ENCODE assay signal across 19 mouse cellular contexts in the genomic region with DNA sequence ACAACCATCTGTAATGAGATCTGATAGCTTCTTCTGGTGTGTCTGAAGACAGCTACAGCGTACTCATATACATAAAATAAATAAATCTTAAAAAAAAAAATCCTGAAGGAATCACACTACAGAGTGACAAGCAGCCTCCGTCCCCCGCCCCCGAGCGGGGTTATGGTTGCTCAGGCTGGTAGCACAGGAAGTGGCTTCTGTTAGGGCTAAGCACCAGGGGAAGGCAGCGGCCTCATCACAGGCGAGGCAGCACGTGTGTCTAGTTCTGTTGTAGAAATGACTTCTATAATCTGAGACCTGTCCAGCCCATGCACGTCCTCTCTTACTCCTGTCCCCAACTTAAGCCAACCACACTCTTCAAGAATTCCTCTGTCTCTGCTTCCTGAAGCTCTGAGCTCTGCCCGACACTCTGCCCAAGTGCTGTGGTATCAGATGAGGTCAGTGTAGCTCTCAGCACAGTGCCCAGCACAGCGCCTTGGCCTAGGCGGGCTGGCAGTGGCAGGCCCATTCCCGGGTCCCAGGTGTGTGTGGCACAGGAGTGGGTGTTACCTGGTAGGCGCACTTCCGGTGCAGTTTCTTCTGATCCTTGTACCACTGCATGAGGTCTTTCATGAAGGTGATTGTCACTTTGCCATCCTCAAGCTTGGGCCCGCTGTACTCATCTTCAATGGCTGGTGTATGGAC. TPM values are rescaled to one million over a fixed set of nuclear protein-coding genes. Genes with fewer than 3 reads are reported as not detected.
DNase-seq lines count a peak whose midpoint lies in the region; ATAC-seq and TF ChIP-seq lines count a peak whose summit lies in the region.
"Had no signal": no experiment of that assay in that cellular context is flagged by ENCODE, and none has a peak within 500 bp of the region (broad histone marks: within the 10 kb centered on the region; RNA-seq: fewer than 3 reads in every experiment).

No protein-coding gene starts in this region.

- no peak for DNase-seq in layer of hippocampus, adult 2 months (ENCODE audit: low spot score in 2 of 2)
- DNase-seq in layer of hippocampus, postnatal 36 days = no peak
- DNase-seq in thymus, adult 2 months = peak; percentile 69
- no peak for DNase-seq in testis, postnatal 10 days (ENCODE audit: low spot score)
- DNase-seq in frontal cortex, postnatal 10 days (ENCODE audit: low spot score in 2 of 2) = no peak
- DNase-seq: cerebellum, postnatal 25 days; heart, postnatal 4 days; liver, embryonic 13.5 days had no signal

- H3K9ac ChIP-seq in heart, embryonic 12.5 days = no peak overlapping the region; the same call in 1 of the 2 replicates
- H3K9ac ChIP-seq: embryonic facial prominence, embryonic 12.5 days; forebrain, embryonic 15.5 days; kidney, embryonic 15.5 days; liver, embryonic 13.5 days; lung, embryonic 15.5 days; neural tube, embryonic 12.5 days had no signal

- peaks cover 15% of the 10 kb centered on the region for H3K4me1 ChIP-seq in thymus, adult 2 months (replicated peaks; ENCODE audit: control insufficient read depth, insufficient read depth, low read length)
- H3K4me1 ChIP-seq in heart, embryonic 12.5 days (replicated peaks) = no peaks in the 10 kb centered on the region
- H3K4me1 ChIP-seq: embryonic facial prominence, embryonic 12.5 days; forebrain, embryonic 15.5 days; kidney, embryonic 15.5 days; limb, embryonic 10.5 days; lung, embryonic 15.5 days; neural tube, embryonic 12.5 days had no signal

- TF ChIP-seq POLR2A in thymus, adult 2 months (IDR thresholded peaks at IDR 0.05; ENCODE audit: control insufficient read depth, extremely low read depth, insufficient read depth, low read length, poor library complexity) = no peak

- H3K4me3 ChIP-seq in layer of hippocampus, adult 2 months = no peak overlapping the region
- H3K4me3 ChIP-seq in thymus, adult 2 months (ENCODE audit: control insufficient read depth, insufficient read depth, low read length) = no peak overlapping the region
- H3K4me3 ChIP-seq in heart, embryonic 12.5 days = no peak overlapping the region
- H3K4me3 ChIP-seq: embryonic facial prominence, embryonic 12.5 days; forebrain, embryonic 15.5 days; kidney, embryonic 15.5 days; limb, embryonic 10.5 days; liver, embryonic 13.5 days; lung, embryonic 15.5 days; megakaryocyte, embryonic 14.5 days; neural tube, embryonic 12.5 days had no signal

- 25% methylated on average over 16 of the region's 16 CpGs for WGBS in thymus, adult 2 months
- WGBS in heart, embryonic 12.5 days = 91% methylated on average over 16 of the region's 16 CpGs

- no peak overlapping the region for H3K4me2 ChIP-seq in heart, embryonic 12.5 days
- H3K4me2 ChIP-seq: embryonic facial prominence, embryonic 12.5 days; forebrain, embryonic 15.5 days; kidney, embryonic 15.5 days; liver, embryonic 13.5 days; lung, embryonic 15.5 days; neural tube, embryonic 12.5 days had no signal

- no peaks in the 10 kb centered on the region for H3K27me3 ChIP-seq in thymus, adult 2 months (ENCODE audit: control insufficient read depth, insufficient read depth, low read length)
- H3K27me3 ChIP-seq in heart, embryonic 12.5 days (replicated peaks) = no peaks in the 10 kb centered on the region
- H3K27me3 ChIP-seq: embryonic facial prominence, embryonic 12.5 days; forebrain, embryonic 15.5 days; kidney, embryonic 15.5 days; liver, embryonic 13.5 days; lung, embryonic 15.5 days; megakaryocyte, embryonic 14.5 days; neural tube, embryonic 12.5 days had no signal

- peak; percentile 63 to 68 for ATAC-seq in hematopoietic stem cell, adult 5-6 weeks (replicated peaks in 1 of 2; ENCODE audit: insufficient read depth in 1 of 2, low FRiP score in 2 of 2, low TSS enrichment in 1 of 2, low read depth in 1 of 2, poor library complexity in 2 of 2, severe bottlenecking in 2 of 2)
- ATAC-seq in heart, embryonic 12.5 days (ENCODE audit: insufficient number of reproducible peaks, low FRiP score) = no peak
- ATAC-seq: forebrain, embryonic 15.5 days had no signal

- H3K27ac ChIP-seq in layer of hippocampus, adult 2 months = peak overlapping the region; percentile 57; the same call in 1 of the 2 replicates
- peak overlapping the region; percentile 52; the same call in 1 of the 2 replicates for H3K27ac ChIP-seq in thymus, adult 2 months (ENCODE audit: control insufficient read depth, insufficient read depth, low read length)
- no peak overlapping the region for H3K27ac ChIP-seq in heart, embryonic 12.5 days (ENCODE audit: poor library complexity, severe bottlenecking)
- H3K27ac ChIP-seq: embryonic facial prominence, embryonic 12.5 days; forebrain, embryonic 15.5 days; kidney, embryonic 15.5 days; limb, embryonic 10.5 days; liver, embryonic 13.5 days; lung, embryonic 15.5 days; neural tube, embryonic 12.5 days had no signal

- peaks cover 54% of the 10 kb centered on the region for H3K36me3 ChIP-seq in thymus, adult 2 months (ENCODE audit: control insufficient read depth, insufficient read depth, low read length)
- peaks cover 98% of the 10 kb centered on the region for H3K36me3 ChIP-seq in heart, embryonic 12.5 days

- no peaks in the 10 kb centered on the region for H3K9me3 ChIP-seq in heart, embryonic 12.5 days (replicated peaks)
- H3K9me3 ChIP-seq: embryonic facial prominence, embryonic 12.5 days; forebrain, embryonic 15.5 days; G1E; kidney, embryonic 15.5 days; limb, embryonic 10.5 days; liver, embryonic 13.5 days; lung, embryonic 15.5 days; megakaryocyte, embryonic 14.5 days; neural tube, embryonic 12.5 days had no signal

- TF ChIP-seq CTCF in layer of hippocampus, adult 2 months (conservative IDR thresholded peaks at IDR 0.05) = no peak
- no peak for TF ChIP-seq CTCF in thymus, adult 2 months (IDR thresholded peaks at IDR 0.05; ENCODE audit: borderline replicate concordance, control insufficient read depth, extremely low read depth, insufficient read depth, low read length, poor library complexity)

RNA-seq across cellular contexts. Expression of a gene that starts 17.0 kb away (rescaled TPM):
- 1 to 10 TPM; 1.8 to 2.2 TPM for total RNA-seq in layer of hippocampus, adult 2 months (2021)
- total RNA-seq in layer of hippocampus, postnatal 36 days (2021) = 1 to 10 TPM; 2.2 to 2.8 TPM
- total RNA-seq in hematopoietic stem cell, adult 5-6 weeks (2017) = 12.1 and 13.4 TPM in 2 replicates
- polyA plus RNA-seq in thymus, adult 2 months (2012; rRNA removed) = 1.5 and 2.0 TPM in 2 replicates
- 19.6 and 29.4 TPM in 2 replicates for polyA plus RNA-seq in heart, embryonic 12.5 days (2016; fragmentation: Nextera tagmentation; extraction: Ambion mirVana)

RNA-seq across cellular contexts. Expression of a gene that starts 18.3 kb away (rescaled TPM):
- 100 to 1,000 TPM; 148 to 155 TPM for total RNA-seq in layer of hippocampus, adult 2 months (2021)
- total RNA-seq in layer of hippocampus, postnatal 36 days (2021) = 100 to 1,000 TPM; 147 to 149 TPM
- total RNA-seq in hematopoietic stem cell, adult 5-6 weeks (2017) = 80.2 and 111 TPM in 2 replicates
- 359 and 363 TPM in 2 replicates for polyA plus RNA-seq in thymus, adult 2 months (2012; rRNA removed)
- 87.3 and 91.9 TPM in 2 replicates for polyA plus RNA-seq in heart, embryonic 12.5 days (2016; fragmentation: Nextera tagmentation; extraction: Ambion mirVana)

RNA-seq across cellular contexts. Expression of a gene that starts 26.6 kb away (rescaled TPM):
- 10 to 100 TPM; 52.3 to 55.5 TPM for total RNA-seq in layer of hippocampus, adult 2 months (2021)
- 10 to 100 TPM; 55.2 to 56.6 TPM for total RNA-seq in layer of hippocampus, postnatal 36 days (2021)
- 0.99 and 1.6 TPM in 2 replicates for total RNA-seq in hematopoietic stem cell, adult 5-6 weeks (2017)
- polyA plus RNA-seq in thymus, adult 2 months (2012; rRNA removed) = 2.3 TPM in 2 replicates
- polyA plus RNA-seq in heart, embryonic 12.5 days (2016; fragmentation: Nextera tagmentation; extraction: Ambion mirVana) = 0.14 and 0.15 TPM in 2 replicates
- polyA plus RNA-seq: C2C12, G1E had no signal

RNA-seq across cellular contexts. Expression of a gene that starts 50.0 kb away (rescaled TPM):
- total RNA-seq in layer of hippocampus, adult 2 months (2021) = 100 to 1,000 TPM; 103 to 121 TPM
- 100 to 1,000 TPM; 119 to 124 TPM for total RNA-seq in layer of hippocampus, postnatal 36 days (2021)
- total RNA-seq in hematopoietic stem cell, adult 5-6 weeks (2017) = not detected in 2 replicates
- polyA plus RNA-seq in thymus, adult 2 months (2012; rRNA removed) = not detected in 2 replicates
- 0.14 and 0.28 TPM in 2 replicates for polyA plus RNA-seq in heart, embryonic 12.5 days (2016; fragmentation: Nextera tagmentation; extraction: Ambion mirVana)
- total RNA-seq: heart, postnatal 4 days had no signal
- polyA plus RNA-seq: C2C12 had no signal

RNA-seq across cellular contexts. Expression of a gene that starts 52.8 kb away (rescaled TPM):
- total RNA-seq in layer of hippocampus, adult 2 months (2021) = 10 to 100 TPM; 16.0 to 16.6 TPM
- 10 to 100 TPM in 1 of 2 experiments, 1 to 10 TPM in 1; 4.3 to 14.4 TPM for total RNA-seq in layer of hippocampus, postnatal 36 days (2021)
- 1.0 and 6.9 TPM in 2 replicates for total RNA-seq in hematopoietic stem cell, adult 5-6 weeks (2017)
- polyA plus RNA-seq in thymus, adult 2 months (2012; rRNA removed) = 2.8 and 8.9 TPM in 2 replicates
- 36.8 and 38.2 TPM in 2 replicates for polyA plus RNA-seq in heart, embryonic 12.5 days (2016; fragmentation: Nextera tagmentation; extraction: Ambion mirVana)
- polyA plus RNA-seq: C2C12 had no signal

Comparison
In these comparisons a context has a peak if more than half of its experiments do, and no peak if none do; other contexts are left out.
1. RNA of a gene that starts 26.6 kb away (total RNA-seq): 55.2 to 56.6 TPM in layer of hippocampus, postnatal 36 days and 52.3 to 55.5 TPM in layer of hippocampus, adult 2 months; 0.99 to 1.6 TPM in hematopoietic stem cell, adult 5-6 weeks; every median in the first group is over 10 times any median in the second.